Mouse (Mus musculus): Measurements from ENCODE around the gene Cphx1. TPM values are rescaled to one million over a fixed set of nuclear protein-coding genes. Genes with fewer than 3 reads are reported as not detected.
"Not testable (repeated sequence)": the region's sequence is repeated elsewhere in the genome, so short reads cannot be mapped to it uniquely, and the experiment has no call there.

Cphx1 gene
- polyA plus RNA-seq, 1 experiment from 2014 or later = not detected

GRCm38 (mm10) chr14:25927562-25927881, 10.6 kb upstream of the Cphx1 start, which contains the start of gene Tmem254a:
TSS of gene Tmem254a (minus strand) at chr14:25927672.
- H3K36me3 ChIP-seq (ENCODE audit: control insufficient read depth, insufficient read depth, low read length); H3K4me3 ChIP-seq (replicated peaks; ENCODE audit: low read length); H3K9ac ChIP-seq (ENCODE audit: low read length); H3K4me2 ChIP-seq (ENCODE audit: low read depth, low read length); H3K9me3 ChIP-seq (replicated peaks; ENCODE audit: control insufficient read depth, low read length); H3K27me3 ChIP-seq (ENCODE audit: control insufficient read depth, insufficient read depth, low read length); H3K4me1 ChIP-seq (ENCODE audit: control insufficient read depth, insufficient read depth, low read length); H3K27ac ChIP-seq (ENCODE audit: low read length): not testable (repeated sequence)
- ATAC-seq (ENCODE audit: insufficient read depth, low FRiP score) = peak; percentile 89
- WGBS = no CpG with 5 or more reads among the region's 10 CpGs

- not testable (repeated sequence) for H3K36me3 ChIP-seq (ENCODE audit: control insufficient read depth, insufficient read depth, low read length); H3K9ac ChIP-seq (ENCODE audit: low read length); H3K4me1 ChIP-seq (ENCODE audit: control insufficient read depth, insufficient read depth, low read length); H3K27me3 ChIP-seq (ENCODE audit: control insufficient read depth, insufficient read depth, low read length); H3K4me3 ChIP-seq (replicated peaks; ENCODE audit: low read length); H3K27ac ChIP-seq (ENCODE audit: low read length); H3K9me3 ChIP-seq (replicated peaks; ENCODE audit: control insufficient read depth, low read length); H3K4me2 ChIP-seq (ENCODE audit: low read depth, low read length)
- peak; percentile 80; the same call in 1 of the 2 replicates for ATAC-seq (ENCODE audit: insufficient read depth, low FRiP score)
- WGBS = no CpG with 5 or more reads among the region's 5 CpGs
Measured at GRCm38 (mm10) chr14:25936867-25937630, 1.1 kb upstream of the Cphx1 start.

DNA sequence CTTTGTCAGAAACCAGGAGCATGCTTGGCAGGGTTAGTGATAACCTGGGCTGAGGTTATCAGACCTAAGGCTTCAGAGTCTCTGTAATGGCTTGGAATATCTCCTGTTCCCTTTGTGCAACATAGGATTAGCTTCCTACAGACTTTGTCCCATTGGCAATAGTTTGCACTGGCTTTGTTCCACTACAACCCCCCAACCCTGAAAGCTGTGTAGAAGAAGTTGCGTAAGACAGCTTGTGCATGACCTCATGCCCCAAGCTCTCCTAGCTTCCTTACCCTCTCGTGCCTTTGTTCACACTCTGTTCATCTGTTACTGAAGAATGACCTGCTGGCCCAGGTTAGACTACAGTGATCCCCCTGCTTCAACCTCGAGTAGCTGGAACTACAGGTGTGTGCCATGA, 19.8 kb downstream of the Cphx1 start:
- not testable (repeated sequence) for H3K4me2 ChIP-seq (ENCODE audit: low read depth, low read length); H3K27me3 ChIP-seq (ENCODE audit: control insufficient read depth, insufficient read depth, low read length); H3K9ac ChIP-seq (ENCODE audit: low read length); H3K4me1 ChIP-seq (ENCODE audit: control insufficient read depth, insufficient read depth, low read length); H3K36me3 ChIP-seq (ENCODE audit: control insufficient read depth, insufficient read depth, low read length); ATAC-seq (ENCODE audit: insufficient read depth, low FRiP score); H3K27ac ChIP-seq (ENCODE audit: low read length); H3K9me3 ChIP-seq (replicated peaks; ENCODE audit: control insufficient read depth, low read length); H3K4me3 ChIP-seq (replicated peaks; ENCODE audit: low read length)
- WGBS = no CpG with 5 or more reads among the region's 3 CpGs

DNA sequence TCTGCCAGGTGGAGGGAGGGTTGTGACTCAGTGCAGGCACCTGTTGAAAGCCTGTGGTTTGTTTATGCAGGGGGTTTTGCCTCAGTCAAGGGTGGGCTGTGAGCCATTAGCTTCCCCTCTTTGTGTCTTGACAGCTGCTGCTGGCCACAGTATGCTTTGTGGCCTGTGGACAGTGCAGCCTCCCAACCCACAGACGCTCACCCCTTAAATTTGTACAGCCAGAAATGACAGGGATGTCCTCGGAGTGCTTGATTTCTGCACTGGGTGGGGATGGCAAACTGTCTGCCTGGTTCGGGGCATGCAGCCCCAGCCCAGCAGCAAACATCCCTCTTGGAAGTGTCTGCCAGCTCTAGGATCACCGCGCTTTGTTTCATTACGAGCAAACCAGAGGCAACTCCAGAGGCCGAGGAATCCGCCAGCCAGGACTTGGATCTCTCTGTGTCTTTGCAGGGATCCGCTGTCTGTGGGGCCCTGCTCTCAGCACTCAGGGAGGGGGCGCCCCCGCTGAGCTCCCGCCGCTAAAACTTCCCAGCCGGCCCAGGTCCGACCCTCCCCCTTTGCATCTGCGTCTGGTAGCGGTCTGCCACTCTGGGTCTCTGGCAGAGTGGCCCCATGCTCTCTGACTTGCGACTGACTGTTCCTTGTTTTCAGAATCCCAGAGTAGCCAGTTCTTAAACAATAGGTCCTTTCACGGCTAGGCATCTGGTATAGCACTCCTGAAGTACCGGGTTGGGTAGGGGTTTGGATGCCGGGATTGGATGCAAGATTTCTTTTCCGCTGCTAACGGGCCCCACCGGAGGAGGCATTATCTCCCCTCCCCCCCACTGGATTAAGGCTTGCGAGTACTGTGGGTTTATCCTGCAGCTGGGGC, 40.5 kb downstream of the Cphx1 start, which contains the start of gene Duxbl1:
Gene Duxbl1, plus strand, starts transcription at position 207 of the 871 bp plus-strand sequence.
- peak; percentile 62; the same call in 1 of the 2 replicates for ATAC-seq (ENCODE audit: insufficient read depth, low FRiP score)
- peak within 1 kb of the TSS; percentile 44; the same call in 1 of the 2 replicates for H3K4me2 ChIP-seq (ENCODE audit: low read depth, low read length)
- H3K27me3 ChIP-seq (ENCODE audit: control insufficient read depth, insufficient read depth, low read length); H3K9me3 ChIP-seq (replicated peaks; ENCODE audit: control insufficient read depth, low read length); H3K4me1 ChIP-seq (ENCODE audit: control insufficient read depth, insufficient read depth, low read length); H3K36me3 ChIP-seq (ENCODE audit: control insufficient read depth, insufficient read depth, low read length): not testable (repeated sequence)
- H3K27ac ChIP-seq (ENCODE audit: low read length) = peak within 1 kb of the TSS; percentile 67
- no CpG with 5 or more reads among the region's 25 CpGs for WGBS
- peak within 1 kb of the TSS; percentile 29; the same call in 1 of the 2 replicates for H3K4me3 ChIP-seq (replicated peaks; ENCODE audit: low read length)
- H3K9ac ChIP-seq (ENCODE audit: low read length) = peak within 1 kb of the TSS; percentile 48; the same call in 1 of the 2 replicates

DNA sequence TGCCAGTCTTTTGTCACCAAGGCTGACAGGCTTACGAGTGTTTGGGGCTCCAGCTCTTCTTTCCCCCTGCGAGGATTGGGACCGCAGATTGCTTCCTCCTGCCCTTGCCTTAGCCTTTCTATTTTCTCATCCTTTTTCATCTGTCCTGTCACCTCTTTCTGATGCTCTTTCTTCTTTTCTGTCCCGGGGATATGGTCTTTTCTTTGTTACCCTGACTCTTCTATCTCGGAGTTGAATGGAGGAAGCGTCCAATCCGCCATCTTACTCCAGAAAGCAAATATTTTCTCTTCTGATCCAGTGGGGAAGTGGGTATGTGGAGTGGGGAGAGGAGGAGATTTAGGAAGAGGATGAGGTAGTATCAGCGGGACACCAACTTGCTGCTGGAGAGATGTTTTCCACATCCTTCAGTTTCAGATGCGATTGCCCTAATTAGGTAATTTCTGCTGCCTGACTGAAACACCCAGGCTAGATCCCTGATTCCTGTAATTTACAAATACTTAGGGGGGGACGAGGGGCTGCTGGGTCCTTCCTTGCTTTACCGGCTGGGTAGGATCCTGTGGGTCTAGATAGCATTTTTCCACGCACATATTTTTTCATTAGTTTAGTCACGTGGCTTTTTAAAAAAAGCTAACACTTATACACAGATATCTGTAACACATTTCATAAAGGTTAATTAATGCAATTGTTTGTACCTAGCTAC, 41.3 kb downstream of the Cphx1 start:
- H3K9me3 ChIP-seq (replicated peaks; ENCODE audit: control insufficient read depth, low read length); ATAC-seq (ENCODE audit: insufficient read depth, low FRiP score); H3K4me1 ChIP-seq (ENCODE audit: control insufficient read depth, insufficient read depth, low read length); H3K36me3 ChIP-seq (ENCODE audit: control insufficient read depth, insufficient read depth, low read length); H3K27me3 ChIP-seq (ENCODE audit: control insufficient read depth, insufficient read depth, low read length): not testable (repeated sequence)
- peak overlapping the region; percentile 48; the same call in 1 of the 2 replicates for H3K9ac ChIP-seq (ENCODE audit: low read length)
- 3% methylated on average over 7 of the region's 13 CpGs for WGBS
- peak overlapping the region; percentile 29; the same call in 1 of the 2 replicates for H3K4me3 ChIP-seq (replicated peaks; ENCODE audit: low read length)
- peak overlapping the region; percentile 44; the same call in 1 of the 2 replicates for H3K4me2 ChIP-seq (ENCODE audit: low read depth, low read length)
- H3K27ac ChIP-seq (ENCODE audit: low read length) = peak overlapping the region; percentile 67

DNA sequence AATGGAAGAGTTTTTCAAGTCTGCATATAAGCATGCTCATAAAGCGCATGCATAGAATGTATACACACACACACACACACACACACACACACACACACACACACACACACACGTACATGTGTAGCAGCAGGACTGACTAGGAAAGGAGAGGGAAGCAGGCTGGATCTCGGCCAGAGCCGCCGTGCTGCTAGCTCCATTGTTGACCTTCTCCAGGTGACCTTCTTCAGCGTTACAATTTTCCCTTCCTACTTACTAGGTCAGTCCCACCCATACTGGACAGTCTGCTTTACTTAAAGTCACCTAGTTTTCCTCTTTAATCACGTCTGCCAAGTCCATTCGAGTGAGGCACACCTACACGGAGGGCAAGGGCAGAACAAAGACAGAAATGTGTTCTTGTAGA, 43.8 kb downstream of the Cphx1 start:
- not testable (repeated sequence) for H3K27ac ChIP-seq (ENCODE audit: low read length); H3K9ac ChIP-seq (ENCODE audit: low read length); H3K4me1 ChIP-seq (ENCODE audit: control insufficient read depth, insufficient read depth, low read length); H3K4me3 ChIP-seq (replicated peaks; ENCODE audit: low read length); H3K27me3 ChIP-seq (ENCODE audit: control insufficient read depth, insufficient read depth, low read length); H3K36me3 ChIP-seq (ENCODE audit: control insufficient read depth, insufficient read depth, low read length); H3K4me2 ChIP-seq (ENCODE audit: low read depth, low read length); H3K9me3 ChIP-seq (replicated peaks; ENCODE audit: control insufficient read depth, low read length)
- WGBS = 17% methylated on average over 5 of the region's 9 CpGs
- ATAC-seq (ENCODE audit: insufficient read depth, low FRiP score) = peak; percentile 53; the same call in 1 of the 2 replicates

Other genes starting within 250 kb of the Cphx1 start
- gene Ppif, start 244.2 kb upstream of the Cphx1 start, polyA plus RNA-seq (2015; fragmentation: Nextera tagmentation; extraction: Ambion mirVana) = 47.7 and 69.3 TPM in 2 replicates
- 15.3 and 17.1 TPM in 2 replicates for gene Zcchc24, start 169.3 kb upstream of the Cphx1 start, polyA plus RNA-seq (2015; fragmentation: Nextera tagmentation; extraction: Ambion mirVana)
- gene Anxa11, start 96.1 kb upstream of the Cphx1 start, polyA plus RNA-seq (2015; fragmentation: Nextera tagmentation; extraction: Ambion mirVana) = 52.1 and 54.4 TPM in 2 replicates
- 3.1 TPM in 1 of 2 replicates, not detected in the other for gene Plac9a, start 35.2 kb upstream of the Cphx1 start, polyA plus RNA-seq (2015; fragmentation: Nextera tagmentation; extraction: Ambion mirVana)
- gene Tmem254a, start 10.6 kb upstream of the Cphx1 start, polyA plus RNA-seq (2015; fragmentation: Nextera tagmentation; extraction: Ambion mirVana) = 6.5 and 7.0 TPM in 2 replicates
- gene Duxbl1, start 40.3 kb downstream of the Cphx1 start, polyA plus RNA-seq (2015; fragmentation: Nextera tagmentation; extraction: Ambion mirVana) = 1.3 and 2.2 TPM in 2 replicates
- gene Gm9780, start 104.4 kb downstream of the Cphx1 start, polyA plus RNA-seq (2015; fragmentation: Nextera tagmentation; extraction: Ambion mirVana) = 55.8 and 60.4 TPM in 2 replicates
- gene Tmem254c, start 129.1 kb downstream of the Cphx1 start, polyA plus RNA-seq (2015; fragmentation: Nextera tagmentation; extraction: Ambion mirVana) = 47.8 and 56.8 TPM in 2 replicates
- gene Cphx2, start 143.2 kb downstream of the Cphx1 start, polyA plus RNA-seq (2015; fragmentation: Nextera tagmentation; extraction: Ambion mirVana) = not detected in 2 replicates
- gene Cphx3, start 144.0 kb downstream of the Cphx1 start, polyA plus RNA-seq (2015; fragmentation: Nextera tagmentation; extraction: Ambion mirVana) = 0.31 TPM in 1 of 2 replicates, not detected in the other
- 0.96 and 2.2 TPM in 2 replicates for gene Duxbl2, start 180.0 kb downstream of the Cphx1 start, polyA plus RNA-seq (2015; fragmentation: Nextera tagmentation; extraction: Ambion mirVana)
- gene Plac9b, start 244.2 kb downstream of the Cphx1 start, polyA plus RNA-seq (2015; fragmentation: Nextera tagmentation; extraction: Ambion mirVana) = 53.2 and 61.1 TPM in 2 replicates

All from stomach, embryonic 16.5 days (tissue).